In the genomic region with DNA sequence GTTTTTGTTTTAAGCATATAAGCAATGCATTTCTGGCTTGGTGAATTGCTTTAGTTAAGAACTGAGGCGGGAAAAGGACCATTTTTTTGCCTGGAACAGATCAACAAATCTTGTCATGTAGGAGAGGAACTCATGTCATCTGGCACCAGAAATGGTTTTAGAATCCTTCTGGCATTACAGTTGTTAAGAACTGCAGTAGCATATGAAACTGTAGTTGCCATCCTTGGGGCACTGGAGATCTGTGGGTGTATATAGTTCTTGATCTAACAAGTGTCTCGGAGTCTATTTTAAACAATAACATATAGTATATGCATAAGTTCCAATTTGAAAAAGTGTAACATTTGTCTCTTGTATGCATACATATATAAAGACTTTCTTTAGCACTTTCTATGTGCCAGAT, we compare ENCODE assay signal across 18 mouse cellular contexts.
DNase-seq lines count a peak whose midpoint lies in the region; ATAC-seq and TF ChIP-seq lines count a peak whose summit lies in the region.
"Had no signal": no experiment of that assay in that cellular context is flagged by ENCODE, and none has a peak within 500 bp of the region (broad histone marks: within the 10 kb centered on the region; RNA-seq: fewer than 3 reads in every experiment).

No protein-coding gene starts in this region.

- H3K27ac ChIP-seq in thymus, adult 2 months (ENCODE audit: control insufficient read depth, insufficient read depth, low read length) = no peak overlapping the region
- H3K27ac ChIP-seq: embryonic facial prominence, embryonic 12.5 days; forebrain, embryonic 12.5 days; heart, embryonic 13.5 days; hindbrain, embryonic 15.5 days had no signal

- TF ChIP-seq POLR2A in thymus, adult 2 months (IDR thresholded peaks at IDR 0.05; ENCODE audit: control insufficient read depth, extremely low read depth, insufficient read depth, low read length, poor library complexity) = no peak

- H3K27me3 ChIP-seq in thymus, adult 2 months (ENCODE audit: control insufficient read depth, insufficient read depth, low read length) = no peaks in the 10 kb centered on the region
- H3K27me3 ChIP-seq: embryonic facial prominence, embryonic 12.5 days; forebrain, embryonic 12.5 days; heart, embryonic 13.5 days; hindbrain, embryonic 15.5 days had no signal

- no peak for DNase-seq in frontal cortex, postnatal 14 days (ENCODE audit: low spot score in 2 of 2)
- DNase-seq in left cerebral cortex, adult 11 months (ENCODE audit: low spot score) = peak; percentile 49
- no peak for DNase-seq in left cerebral cortex, postnatal 4 days
- peak; percentile 7 to 13 for DNase-seq in right cerebral cortex, adult 2 months (ENCODE audit: low spot score in 2 of 2)
- no peak for DNase-seq in right cerebral cortex, postnatal 25 days
- DNase-seq in thymus, adult 2 months = no peak
- DNase-seq: adrenal gland, postnatal 10 days; cerebellum, adult 11-12 months; cerebellum, adult 9-10 months; cerebellum, postnatal 25 days; gastrocnemius, postnatal 14 days; heart, postnatal 36 days had no signal

- ATAC-seq in frontal cortex, adult (ENCODE audit: low TSS enrichment) = peak; percentile 92
- ATAC-seq: forebrain, embryonic 16.5 days had no signal

- 89% methylated on average over 2 of the region's 2 CpGs for WGBS in thymus, adult 2 months

- H3K4me3 ChIP-seq in thymus, adult 2 months (ENCODE audit: control insufficient read depth, insufficient read depth, low read length) = no peak overlapping the region
- H3K4me3 ChIP-seq: embryonic facial prominence, embryonic 12.5 days; forebrain, embryonic 12.5 days; heart, embryonic 13.5 days; hindbrain, embryonic 15.5 days had no signal

- no peaks in the 10 kb centered on the region for H3K36me3 ChIP-seq in thymus, adult 2 months (ENCODE audit: control insufficient read depth, insufficient read depth, low read length)
- H3K36me3 ChIP-seq: embryonic facial prominence, embryonic 12.5 days; forebrain, embryonic 12.5 days; heart, embryonic 13.5 days; hindbrain, embryonic 15.5 days had no signal

- H3K4me1 ChIP-seq in thymus, adult 2 months (replicated peaks; ENCODE audit: control insufficient read depth, insufficient read depth, low read length) = no peaks in the 10 kb centered on the region
- H3K4me1 ChIP-seq: embryonic facial prominence, embryonic 12.5 days; forebrain, embryonic 12.5 days; heart, embryonic 13.5 days; hindbrain, embryonic 15.5 days had no signal

- intact Hi-C loops in left cerebral cortex, postnatal 4 days (cut with DNase I) = loop anchor here (10.0 kb wide), 1 partner anchor 64 kb away; no protein-coding TSS in a partner anchor

- no peak for TF ChIP-seq CTCF in thymus, adult 2 months (IDR thresholded peaks at IDR 0.05; ENCODE audit: borderline replicate concordance, control insufficient read depth, extremely low read depth, insufficient read depth, low read length, poor library complexity)

Comparison
In these comparisons a context has a peak if more than half of its experiments do, and no peak if none do; other contexts are left out.
1. DNase-seq: peak in left cerebral cortex, adult 11 months (single experiment) and right cerebral cortex, adult 2 months (2 of 2); none in frontal cortex, postnatal 14 days (0 of 2), left cerebral cortex, postnatal 4 days (single experiment), right cerebral cortex, postnatal 25 days (single experiment) and thymus, adult 2 months (single experiment).